Mouse (Mus musculus): ENCODE results near the gene Vps33b.

GRCm38 (mm10) chr7:80257706-80258105, 11.7 kb upstream of the Vps33b start:
- TF ChIP-seq CTCF (IDR thresholded peaks at IDR 0.05; ENCODE audit: control insufficient read depth, insufficient read depth, low read length) (no peak), POLR2A (IDR thresholded peaks at IDR 0.05; ENCODE audit: borderline replicate concordance, control insufficient read depth, low read depth, low read length) (no peak)

Measured in bone marrow, adult 2 months (tissue).